ENCODE assay signal across 8 mouse cellular contexts in genomic region chr8:11557424-11557767, GRCm38 (mm10). TPM values are rescaled to one million over a fixed set of nuclear protein-coding genes. Genes with fewer than 3 reads are reported as not detected.
DNase-seq lines count a peak whose midpoint lies in the region; ATAC-seq and TF ChIP-seq lines count a peak whose summit lies in the region.

No protein-coding gene starts in this region.

- ATAC-seq in intestine, embryonic 15.5 days = peak; percentile 0
- ATAC-seq in midbrain, embryonic 14.5 days (ENCODE audit: low FRiP score, low TSS enrichment) = no peak
- ATAC-seq in monocyte, adult 5-6 weeks (replicated peaks; ENCODE audit: insufficient number of reproducible peaks, low FRiP score, low TSS enrichment, poor library complexity, severe bottlenecking) = no peak

- TF ChIP-seq CTCF in testis, adult 2 months (IDR thresholded peaks at IDR 0.05; ENCODE audit: control insufficient read depth, insufficient read depth, insufficient replicate concordance, low read depth, low read length) = no peak

- no peak for TF ChIP-seq POLR2A in testis, adult 2 months (IDR thresholded peaks at IDR 0.05; ENCODE audit: control insufficient read depth, low read depth, low read length)

- peaks cover 12% of the 10 kb centered on the region for H3K4me1 ChIP-seq in testis, adult 2 months (ENCODE audit: control insufficient read depth, insufficient read depth, low read length)
- H3K4me1 ChIP-seq in intestine, embryonic 15.5 days (replicated peaks) = peaks cover 17% of the 10 kb centered on the region
- H3K4me1 ChIP-seq in midbrain, embryonic 14.5 days (ENCODE audit: control insufficient read depth, insufficient read depth, low read length) = peaks cover 16% of the 10 kb centered on the region

- H3K9ac ChIP-seq in intestine, embryonic 15.5 days = peak overlapping the region; percentile 94
- H3K9ac ChIP-seq in midbrain, embryonic 14.5 days (replicated peaks; ENCODE audit: low read length) = peak overlapping the region; percentile 93

- H3K4me3 ChIP-seq in testis, adult 2 months (ENCODE audit: control insufficient read depth, low read depth, low read length) = peak overlapping the region; percentile 76
- peak overlapping the region; percentile 92 for H3K4me3 ChIP-seq in intestine, embryonic 15.5 days (replicated peaks)
- peak overlapping the region; percentile 91 for H3K4me3 ChIP-seq in midbrain, embryonic 14.5 days (replicated peaks; ENCODE audit: low read depth, low read length)

- H3K9me3 ChIP-seq in intestine, embryonic 15.5 days = no peaks in the 10 kb centered on the region
- no peaks in the 10 kb centered on the region for H3K9me3 ChIP-seq in midbrain, embryonic 14.5 days (ENCODE audit: control insufficient read depth, low read length)

- H3K27me3 ChIP-seq in testis, adult 2 months (ENCODE audit: control insufficient read depth, insufficient read depth, low read length) = no peaks in the 10 kb centered on the region
- H3K27me3 ChIP-seq in intestine, embryonic 15.5 days (replicated peaks) = no peaks in the 10 kb centered on the region
- no peaks in the 10 kb centered on the region for H3K27me3 ChIP-seq in midbrain, embryonic 14.5 days (ENCODE audit: control insufficient read depth, insufficient read depth, low read length)

- peak; percentile 55 for DNase-seq in gastrocnemius, postnatal 10 days
- DNase-seq in gastrocnemius, postnatal 4 days (ENCODE audit: low spot score in 2 of 2) = no peak
- no peak for DNase-seq in testis, postnatal 14 days (ENCODE audit: low spot score)
- no peak for DNase-seq in midbrain, embryonic 14.5 days
- no peak for DNase-seq in adipocyte (ENCODE audit: low spot score)

- peak overlapping the region; percentile 88 for H3K27ac ChIP-seq in testis, adult 2 months (ENCODE audit: control insufficient read depth, insufficient read depth, low read depth, low read length)
- H3K27ac ChIP-seq in intestine, embryonic 15.5 days = peak overlapping the region; percentile 99
- peak overlapping the region; percentile 100 for H3K27ac ChIP-seq in midbrain, embryonic 14.5 days (replicated peaks; ENCODE audit: low read depth, low read length)

- no peaks in the 10 kb centered on the region; the same call in 1 of the 2 replicates for H3K36me3 ChIP-seq in testis, adult 2 months (ENCODE audit: control insufficient read depth, insufficient read depth, low read length)
- peaks cover 12% of the 10 kb centered on the region for H3K36me3 ChIP-seq in intestine, embryonic 15.5 days
- H3K36me3 ChIP-seq in midbrain, embryonic 14.5 days (ENCODE audit: control insufficient read depth, insufficient read depth, low read length) = peaks cover 11% of the 10 kb centered on the region

- peak overlapping the region; percentile 82 for H3K4me2 ChIP-seq in intestine, embryonic 15.5 days (replicated peaks)
- H3K4me2 ChIP-seq in midbrain, embryonic 14.5 days (ENCODE audit: low read length) = peak overlapping the region; percentile 67

- WGBS in intestine, embryonic 15.5 days = 0% methylated on average over 32 of the region's 32 CpGs
- WGBS in midbrain, embryonic 14.5 days = under 1% methylated on average over 32 of the region's 32 CpGs

RNA-seq across cellular contexts. Expression of gene Ing1, which starts 2.0 kb away (rescaled TPM):
- 10 to 100 TPM; 26.5 to 29.0 TPM for total RNA-seq in gastrocnemius, postnatal 10 days (2021)
- 10 to 100 TPM; 39.7 to 47.8 TPM for total RNA-seq in gastrocnemius, postnatal 4 days (2021)
- 41.4 and 54.8 TPM in 2 replicates for polyA plus RNA-seq in testis, adult 2 months (2012; rRNA removed)
- 34.2 and 35.0 TPM in 2 replicates for polyA plus RNA-seq in intestine, embryonic 15.5 days (2015; fragmentation: Nextera tagmentation; extraction: Ambion mirVana)
- 44.2 and 44.7 TPM in 2 replicates for polyA plus RNA-seq in midbrain, embryonic 14.5 days (2014; fragmentation: Nextera tagmentation; extraction: Ambion mirVana)
- total RNA-seq in monocyte, adult 5-6 weeks (2017) = 69.1 to 75.3 TPM (median 75.0 TPM) in 3 replicates

RNA-seq across cellular contexts. Expression of gene Cars2, which starts 6.8 kb away (rescaled TPM):
- 10 to 100 TPM; 14.4 to 18.1 TPM for total RNA-seq in gastrocnemius, postnatal 10 days (2021)
- 10 to 100 TPM; 20.5 to 24.3 TPM for total RNA-seq in gastrocnemius, postnatal 4 days (2021)
- 19.5 and 21.5 TPM in 2 replicates for polyA plus RNA-seq in testis, adult 2 months (2012; rRNA removed)
- 26.2 and 33.1 TPM in 2 replicates for polyA plus RNA-seq in intestine, embryonic 15.5 days (2015; fragmentation: Nextera tagmentation; extraction: Ambion mirVana)
- polyA plus RNA-seq in midbrain, embryonic 14.5 days (2014; fragmentation: Nextera tagmentation; extraction: Ambion mirVana) = 22.8 and 25.5 TPM in 2 replicates
- 18.3 to 33.8 TPM (median 30.6 TPM) in 3 replicates for total RNA-seq in monocyte, adult 5-6 weeks (2017)
